Mouse (Mus musculus): ENCODE measurements around the gene Dok5.
A peak's percentile ranks its signal among the peaks of the same experiment; 100 is the strongest.

The Dok5 gene

GRCm38 (mm10) chr2:170807555-170808258, 76.1 kb downstream of the Dok5 start:
- no peak for DNase-seq

GRCm38 (mm10) chr2:170808259-170808789, 76.7 kb downstream of the Dok5 start:
- DNase-seq = no peak

GRCm38 (mm10) chr2:170811356-170811755, 79.7 kb downstream of the Dok5 start:
- DNase-seq = peak; percentile 95

GRCm38 (mm10) chr2:170816302-170816701, 84.7 kb downstream of the Dok5 start:
- DNase-seq = no peak

- DNase-seq = no peak
Measured at GRCm38 (mm10) chr2:170817112-170817703, 85.6 kb downstream of the Dok5 start.

- no peak for DNase-seq
Measured at GRCm38 (mm10) chr2:170826821-170827441, 95.3 kb downstream of the Dok5 start.

GRCm38 (mm10) chr2:170828757-170829156, 97.2 kb downstream of the Dok5 start:
- no peak for DNase-seq

GRCm38 (mm10) chr2:170829191-170829611, 97.6 kb downstream of the Dok5 start:
- DNase-seq = no peak

GRCm38 (mm10) chr2:170829988-170830387, 98.4 kb downstream of the Dok5 start:
- no peak for DNase-seq

GRCm38 (mm10) chr2:170836862-170837261, 105.3 kb downstream of the Dok5 start:
- peak; percentile 71 for DNase-seq

- DNase-seq = no peak
Measured at GRCm38 (mm10) chr2:170837363-170837762, 105.8 kb downstream of the Dok5 start.

GRCm38 (mm10) chr2:170837824-170838557, 106.4 kb downstream of the Dok5 start:
- no peak for DNase-seq

GRCm38 (mm10) chr2:170841441-170841965, 109.9 kb downstream of the Dok5 start:
- no peak for DNase-seq

GRCm38 (mm10) chr2:170845511-170845910, 113.9 kb downstream of the Dok5 start:
- no peak for DNase-seq

GRCm38 (mm10) chr2:170850058-170850457, 118.5 kb downstream of the Dok5 start:
- no peak for DNase-seq

- DNase-seq = no peak
Measured at GRCm38 (mm10) chr2:170852337-170852736, 120.7 kb downstream of the Dok5 start.

- DNase-seq = no peak
Measured at GRCm38 (mm10) chr2:170855210-170855609, 123.6 kb downstream of the Dok5 start.

GRCm38 (mm10) chr2:170856085-170856484, 124.5 kb downstream of the Dok5 start:
- no peak for DNase-seq

- DNase-seq = no peak
Measured at GRCm38 (mm10) chr2:170857507-170857906, 125.9 kb downstream of the Dok5 start.

GRCm38 (mm10) chr2:170858640-170859039, 127.0 kb downstream of the Dok5 start:
- no peak for DNase-seq

- no peak for DNase-seq
Measured at GRCm38 (mm10) chr2:170860576-170860975, 129.0 kb downstream of the Dok5 start.

GRCm38 (mm10) chr2:170862799-170863198, 131.2 kb downstream of the Dok5 start:
- no peak for DNase-seq

GRCm38 (mm10) chr2:170863201-170863600, 131.6 kb downstream of the Dok5 start:
- DNase-seq = no peak
